Mouse (Mus musculus) Muller cell, postnatal 12 days (primary cell): ENCODE results near the gene Ism1.

Experiments
- DNase-seq: peaks from one replicate; pipeline ENCODE4 v3.0.0-alpha.2; 2015; ENCODE audit errors: inconsistent ontology term

The Ism1 gene

GRCm38 (mm10) chr2:139677809-139678274 lies at the start of gene Ism1:
Ism1 (plus strand) TSS chr2:139678178.
- peak; percentile 69 for DNase-seq

DNA sequence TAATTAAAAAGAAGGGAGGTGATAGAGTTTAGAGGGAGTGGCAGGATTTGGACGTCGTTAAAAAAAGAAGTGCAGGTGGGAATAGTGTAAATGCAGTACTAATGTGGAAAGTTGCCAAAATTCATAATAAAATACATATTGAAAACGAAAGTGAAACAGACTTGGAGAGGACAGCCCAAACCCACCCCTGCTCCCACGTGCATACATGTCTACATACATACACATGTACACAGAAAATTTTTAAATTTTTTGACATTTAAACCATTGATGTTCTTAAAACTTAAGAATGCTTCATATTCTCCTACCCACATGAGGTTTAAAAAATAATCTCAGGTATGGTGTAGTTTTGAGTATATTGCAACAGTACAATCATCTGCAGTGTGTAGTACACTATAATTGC lies 49.2 kb upstream of the Ism1 start:
- no peak for DNase-seq

DNA sequence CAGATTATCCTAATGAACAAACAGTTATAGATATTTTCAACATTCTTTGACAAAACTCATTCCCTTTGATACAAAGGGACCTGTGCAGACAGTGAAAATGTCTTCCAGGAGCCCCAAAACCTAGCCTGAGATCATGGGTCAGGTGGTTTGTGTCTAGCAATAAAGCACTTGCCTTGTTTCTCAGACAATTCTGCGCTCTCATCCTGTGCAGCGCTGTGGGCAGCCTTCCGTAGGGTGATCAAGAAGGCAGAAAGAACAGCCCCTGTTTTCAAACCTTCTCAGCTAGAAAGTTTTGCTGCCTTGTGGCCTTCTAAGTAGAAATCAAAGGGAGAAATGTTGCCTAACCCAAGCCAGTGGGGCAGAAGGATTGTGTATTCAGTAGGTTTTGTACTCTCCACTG lies 48.3 kb upstream of the Ism1 start:
- DNase-seq, result no peak

- DNase-seq, result no peak
These were observed 43.5 kb upstream of the Ism1 start for GRCm38 (mm10) chr2:139634506-139634905.

DNA sequence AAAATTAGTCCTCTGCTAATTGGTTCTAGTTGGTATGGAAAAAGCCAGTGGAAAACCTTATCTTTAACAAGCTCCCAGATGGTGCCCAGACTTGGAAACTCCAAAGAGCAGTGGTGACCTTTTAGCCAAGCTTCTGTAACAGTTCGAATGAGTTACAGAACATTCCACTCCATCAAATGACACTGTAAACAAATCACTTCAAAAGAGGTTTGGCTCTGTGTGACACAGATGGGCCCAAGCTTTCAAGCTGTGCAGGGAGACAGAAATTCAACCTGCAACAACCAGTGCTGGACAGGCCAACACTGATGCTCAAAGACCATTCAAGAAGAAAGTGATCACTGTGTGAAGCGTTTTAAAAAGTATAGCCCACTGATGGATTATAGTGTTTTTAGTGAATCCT lies 40.1 kb upstream of the Ism1 start:
- DNase-seq, result peak; percentile 66

GRCm38 (mm10) chr2:139641757-139642385 lies 36.1 kb upstream of the Ism1 start:
- no peak for DNase-seq

GRCm38 (mm10) chr2:139649518-139649917 lies 28.5 kb upstream of the Ism1 start:
- no peak for DNase-seq

- no peak for DNase-seq
These were observed 21.2 kb upstream of the Ism1 start for GRCm38 (mm10) chr2:139656750-139657149.

DNA sequence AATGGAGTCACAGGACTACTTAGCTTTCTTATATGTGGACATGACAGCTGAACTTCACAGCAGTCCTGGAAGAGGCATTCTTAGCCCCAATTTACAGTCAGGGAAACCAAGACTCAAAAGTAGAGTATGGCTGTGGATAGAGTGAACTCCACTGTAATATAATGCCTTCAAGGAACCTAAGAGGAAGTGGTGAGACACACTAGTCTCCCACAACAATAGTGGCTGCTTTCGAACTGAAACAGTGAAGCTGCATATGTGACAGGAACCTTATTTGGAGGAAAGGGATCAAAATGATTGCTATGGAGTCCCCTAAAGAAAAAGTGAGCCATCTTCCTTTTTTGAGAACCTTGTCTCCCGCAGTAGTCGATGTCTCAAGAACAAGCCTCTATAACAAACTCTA lies 6.1 kb upstream of the Ism1 start:
- DNase-seq, result no peak

DNA sequence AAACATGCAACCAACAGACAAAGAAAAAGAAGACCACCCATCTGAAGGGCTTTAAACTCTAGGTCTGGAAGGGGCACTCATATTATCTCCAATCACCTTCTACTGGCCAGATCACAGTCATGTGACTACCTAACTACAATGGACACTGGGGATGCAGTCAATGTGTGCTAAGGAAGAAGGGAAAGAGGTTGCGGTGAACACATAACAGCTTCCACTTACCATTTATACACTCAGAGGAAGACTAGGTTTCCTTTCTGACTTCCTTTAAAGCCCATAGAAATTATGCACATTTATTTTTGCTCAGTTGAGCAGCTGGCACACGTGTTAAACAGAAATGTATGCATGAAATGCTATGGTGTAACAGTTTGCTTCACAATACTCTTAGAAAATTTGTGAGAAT lies 5.6 kb upstream of the Ism1 start:
- no peak for DNase-seq

- DNase-seq, result peak; percentile 73
These were observed 764 bp upstream of the Ism1 start for GRCm38 (mm10) chr2:139677065-139677762.

DNA sequence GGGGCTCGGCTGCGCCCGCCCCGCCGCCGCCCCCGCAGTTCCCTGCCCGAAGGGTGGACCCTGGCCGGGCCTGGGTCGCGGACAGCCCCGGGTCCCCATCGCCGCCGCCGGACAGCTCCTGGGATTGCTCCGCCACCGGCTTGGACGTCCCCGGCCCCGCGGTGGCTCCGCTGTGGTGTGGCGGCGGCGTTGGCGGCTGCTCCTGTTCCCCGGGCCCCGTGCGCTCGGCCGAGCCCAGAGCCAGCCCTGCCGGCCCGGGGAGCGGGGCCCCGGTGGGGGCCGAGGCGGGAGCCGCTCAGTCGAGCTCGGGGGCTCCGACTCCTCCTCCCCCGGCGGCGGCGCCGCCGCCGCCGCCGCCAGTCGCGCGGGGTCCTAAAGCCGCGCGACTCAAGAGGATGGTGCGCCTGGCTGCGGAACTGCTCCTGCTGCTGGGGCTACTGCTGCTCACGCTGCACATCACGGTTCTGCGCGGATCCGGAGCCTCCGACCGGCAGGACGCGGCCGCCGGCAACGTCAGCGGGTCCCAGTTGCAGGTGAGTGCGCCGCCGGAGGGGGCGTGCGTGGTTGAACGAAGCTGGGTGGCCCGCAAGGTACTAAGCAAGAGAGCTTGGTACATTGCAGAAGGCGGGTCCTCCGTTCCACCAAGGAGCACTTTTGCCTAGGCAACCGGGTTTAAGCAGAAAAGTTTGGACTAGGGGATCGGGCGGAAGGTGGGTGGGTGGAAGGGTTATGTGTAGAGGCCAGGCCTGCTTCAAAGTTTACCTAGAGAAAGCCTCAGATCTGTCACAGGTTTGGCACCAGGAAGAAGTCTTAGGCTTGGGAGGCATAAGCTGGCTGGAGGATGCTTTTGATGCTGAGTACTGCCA lies 530 bp downstream of the Ism1 start:
- DNase-seq, result peak; percentile 72

DNA sequence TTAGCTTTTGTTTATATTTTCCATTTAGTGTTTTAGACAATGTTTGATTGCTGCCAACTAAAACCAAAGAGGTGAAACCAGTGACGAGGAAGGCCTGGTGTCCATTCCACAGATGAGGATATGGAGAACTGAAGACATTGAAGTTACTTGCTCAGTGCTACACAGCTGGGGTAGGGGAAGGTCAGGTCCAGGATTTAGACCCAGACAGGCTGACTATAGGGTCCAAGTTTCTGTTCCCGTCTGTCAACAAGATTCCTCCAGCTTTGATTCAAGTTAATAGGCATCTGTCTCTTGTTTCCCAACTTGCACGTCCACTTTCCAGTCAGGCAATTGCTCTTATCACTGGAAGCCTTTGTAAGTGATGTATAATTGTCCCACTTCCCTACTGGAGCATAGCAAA lies 4.6 kb downstream of the Ism1 start:
- DNase-seq, result no peak

DNA sequence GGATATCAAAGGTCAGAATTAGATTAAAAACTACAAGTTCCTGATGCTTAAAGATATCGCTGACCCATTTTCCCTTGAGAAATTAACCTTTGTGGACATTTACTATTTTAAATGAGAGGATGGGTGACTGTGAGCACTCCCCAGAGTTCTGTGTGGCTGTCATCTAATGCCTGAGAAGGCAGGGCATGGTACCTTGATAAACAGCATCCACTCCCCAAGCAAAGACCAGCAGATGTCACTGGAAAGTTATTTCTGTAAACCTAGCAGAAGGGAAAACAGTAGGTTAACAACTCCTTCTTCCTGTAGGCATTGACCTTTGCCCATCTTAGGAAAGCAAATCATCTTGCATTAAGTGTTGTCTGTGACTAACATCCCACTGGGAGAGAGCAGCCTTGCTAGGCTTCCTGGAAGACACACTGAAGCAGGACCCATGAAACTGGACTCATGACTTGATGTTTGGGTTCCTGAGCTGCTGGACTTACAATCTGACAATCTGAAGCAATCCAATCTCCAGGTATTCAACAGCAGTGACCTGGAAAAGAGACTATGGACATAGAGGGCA lies 11.5 kb downstream of the Ism1 start:
- DNase-seq, result no peak

- no peak for DNase-seq
These were observed 15.5 kb downstream of the Ism1 start for GRCm38 (mm10) chr2:139693521-139693920.

- DNase-seq, result no peak
These were observed 16.7 kb downstream of the Ism1 start for GRCm38 (mm10) chr2:139694638-139695037.

- no peak for DNase-seq
These were observed 18.6 kb downstream of the Ism1 start for GRCm38 (mm10) chr2:139696578-139696977.

DNA sequence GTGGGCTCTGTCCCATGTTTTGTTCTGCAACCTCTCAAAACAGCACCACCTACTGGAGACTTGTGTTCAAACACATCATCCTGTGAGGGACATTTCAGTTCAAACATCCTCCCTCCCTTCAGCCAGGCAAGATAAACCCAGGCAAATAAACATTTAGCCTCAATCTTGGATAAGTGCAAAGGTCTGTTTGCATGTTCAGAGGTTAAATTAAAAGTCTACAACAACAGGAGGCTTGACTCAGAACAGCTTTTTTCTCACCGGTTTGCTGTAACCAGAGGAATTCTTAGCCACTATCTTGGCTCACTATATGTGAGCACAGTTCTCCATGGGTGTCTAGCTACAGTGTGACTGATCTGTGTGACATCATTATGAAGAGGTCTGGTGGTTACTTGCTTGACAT lies 22.6 kb downstream of the Ism1 start:
- no peak for DNase-seq

- DNase-seq, result no peak
These were observed 27.0 kb downstream of the Ism1 start for GRCm38 (mm10) chr2:139704951-139705350.

GRCm38 (mm10) chr2:139708194-139708899 lies 30.4 kb downstream of the Ism1 start:
- DNase-seq, result peak; percentile 65

DNA sequence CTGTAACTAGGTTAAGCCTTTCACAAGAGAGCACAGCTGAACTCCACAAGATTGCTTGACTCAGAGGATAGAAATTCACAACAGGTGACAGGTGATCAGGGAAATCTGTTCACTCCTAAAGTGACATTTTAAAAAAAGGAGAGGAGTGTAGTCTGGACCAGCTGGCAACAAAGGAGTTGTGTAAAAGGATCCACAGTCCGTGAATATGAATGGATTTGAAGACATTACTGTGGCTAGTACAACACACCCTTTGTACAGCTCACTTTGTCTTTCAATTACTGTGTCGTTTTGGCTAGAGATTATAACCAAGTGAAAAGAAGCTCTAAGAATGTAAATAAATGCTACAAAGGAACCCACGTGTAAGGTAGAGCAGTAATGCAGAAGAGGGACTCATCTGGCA lies 33.7 kb downstream of the Ism1 start:
- peak; percentile 43 for DNase-seq

GRCm38 (mm10) chr2:139712046-139712445 lies 34.1 kb downstream of the Ism1 start:
- no peak for DNase-seq
